Mouse (Mus musculus) kidney, adult 9 months (tissue): ENCODE results near the gene Ptpn21.

Experiments
- DNase-seq: peaks from one replicate; pipeline ENCODE4 v3.0.0; 2022

Ptpn21 gene

GRCm38 (mm10) chr12:98721030-98721429 lies 16.2 kb downstream of the Ptpn21 start:
- no peak for DNase-seq

- DNase-seq, result peak; percentile 64
Measured at GRCm38 (mm10) chr12:98720628-98721027, 16.6 kb downstream of the Ptpn21 start.

GRCm38 (mm10) chr12:98716142-98716541 lies 21.1 kb downstream of the Ptpn21 start:
- peak; percentile 77 for DNase-seq

GRCm38 (mm10) chr12:98714757-98715156 lies 22.4 kb downstream of the Ptpn21 start:
- peak; percentile 72 for DNase-seq

GRCm38 (mm10) chr12:98713621-98714103 lies 23.5 kb downstream of the Ptpn21 start:
- DNase-seq, result no peak

- DNase-seq, result no peak
Measured at GRCm38 (mm10) chr12:98712819-98713218, 24.4 kb downstream of the Ptpn21 start.

GRCm38 (mm10) chr12:98703961-98704360 lies 33.2 kb downstream of the Ptpn21 start:
- no peak for DNase-seq

- DNase-seq, result peak; percentile 38
Measured at GRCm38 (mm10) chr12:98703554-98703953, 33.7 kb downstream of the Ptpn21 start.

GRCm38 (mm10) chr12:98701564-98701963 lies 35.6 kb downstream of the Ptpn21 start:
- no peak for DNase-seq

GRCm38 (mm10) chr12:98697202-98697601 lies 40.0 kb downstream of the Ptpn21 start:
- DNase-seq, result no peak

- DNase-seq, result no peak
Measured at GRCm38 (mm10) chr12:98690230-98690629, 47.0 kb downstream of the Ptpn21 start.

- DNase-seq, result no peak
Measured at GRCm38 (mm10) chr12:98683574-98683973, 53.6 kb downstream of the Ptpn21 start.

- no peak for DNase-seq
Measured at GRCm38 (mm10) chr12:98683171-98683570, 54.0 kb downstream of the Ptpn21 start.

GRCm38 (mm10) chr12:98682196-98682595 lies 55.0 kb downstream of the Ptpn21 start:
- DNase-seq, result no peak

GRCm38 (mm10) chr12:98679906-98680305 lies 57.3 kb downstream of the Ptpn21 start:
- no peak for DNase-seq

GRCm38 (mm10) chr12:98677336-98677735 lies 59.9 kb downstream of the Ptpn21 start:
- DNase-seq, result no peak

- DNase-seq, result no peak
Measured at GRCm38 (mm10) chr12:98676861-98677260, 60.3 kb downstream of the Ptpn21 start.

GRCm38 (mm10) chr12:98674627-98675143 lies 62.5 kb downstream of the Ptpn21 start:
- peak; percentile 89 for DNase-seq

GRCm38 (mm10) chr12:98673879-98674278 lies 63.3 kb downstream of the Ptpn21 start:
- DNase-seq, result no peak

GRCm38 (mm10) chr12:98670429-98670828 lies 66.8 kb downstream of the Ptpn21 start:
- no peak for DNase-seq

GRCm38 (mm10) chr12:98669864-98670263 lies 67.3 kb downstream of the Ptpn21 start:
- peak; percentile 75 for DNase-seq

- DNase-seq, result no peak
Measured at GRCm38 (mm10) chr12:98669086-98669485, 68.1 kb downstream of the Ptpn21 start.

GRCm38 (mm10) chr12:98668132-98668814 lies 68.9 kb downstream of the Ptpn21 start:
- DNase-seq, result peak; percentile 88

GRCm38 (mm10) chr12:98662617-98663016 lies 74.6 kb downstream of the Ptpn21 start:
- no peak for DNase-seq

GRCm38 (mm10) chr12:98656873-98657272 lies 80.3 kb downstream of the Ptpn21 start:
- DNase-seq, result no peak
